Mouse (Mus musculus) cerebellum, adult 2 months (tissue): ENCODE results near the gene Hapln3.

Source experiments
- CTCF ChIP-seq: fragments of 200-500 bp; IDR thresholded peaks from 2 replicates; pipeline ENCODE4 v1.5.1; 2011; ENCODE audit warnings: low read depth, mild to moderate bottlenecking, control low read depth, low read length, moderate library complexity, borderline replicate concordance; ENCODE audit not compliant: insufficient read depth
- POLR2A ChIP-seq: fragments of 200-500 bp; IDR thresholded peaks from 2 replicates; pipeline ENCODE4 v1.6.1; 2011; ENCODE audit warnings: low read length, control low read depth, borderline replicate concordance; ENCODE audit not compliant: insufficient read depth

DNA sequence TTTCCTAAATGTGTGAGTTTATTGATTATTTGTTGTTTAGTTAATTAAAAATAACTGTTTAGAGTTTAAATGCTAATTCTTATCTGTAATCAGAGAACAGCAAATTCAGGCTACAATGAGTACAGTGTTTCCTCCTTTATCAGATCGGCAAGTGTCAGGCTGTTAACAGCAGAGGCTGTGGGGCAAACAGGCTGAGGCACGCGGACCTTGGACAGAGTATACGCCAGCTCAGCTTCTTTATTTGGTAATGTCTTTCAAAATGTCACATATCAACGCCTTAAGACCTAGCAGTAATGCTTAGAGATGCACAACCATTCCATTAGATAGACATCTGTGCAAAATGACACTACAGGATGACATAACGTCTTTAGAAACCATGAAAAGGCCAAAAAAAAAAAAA lies 18.7 kb upstream of the Hapln3 start:
- TF ChIP-seq POLR2A (no peak), CTCF (no peak)
